Mouse (Mus musculus) intestine, embryonic 16.5 days (tissue): ENCODE measurements around the gene Cep55. TPM values are rescaled to one million over a fixed set of nuclear protein-coding genes. Genes with fewer than 3 reads are reported as not detected.

ENCODE experiments used
- ATAC-seq: fragments of 200-750 bp; cut with Nextera tagmentation; 2 replicates; pipeline ENCODE4 v1.8.0; 2017; ENCODE audit warnings: moderate TSS enrichment, moderate library complexity
- H3K27ac ChIP-seq: fragments of 300-500 bp; sonication (generic); 2 replicates; pipeline ENCODE4 v1.5.1; 2014; ENCODE audit warnings: mild to moderate bottlenecking, low read length
- H3K27me3 ChIP-seq: fragments of 300-500 bp; sonication (generic); replicated peaks from 2 replicates; pipeline ENCODE4 v1.6.1; 2014; ENCODE audit warnings: low read length, control low read depth, mixed read lengths; ENCODE audit not compliant: control insufficient read depth, insufficient read depth
- H3K36me3 ChIP-seq: fragments of 300-500 bp; sonication (generic); 2 replicates; pipeline ENCODE4 v1.6.1; 2014; ENCODE audit warnings: low read length, control low read depth; ENCODE audit not compliant: control insufficient read depth, insufficient read depth
- H3K4me1 ChIP-seq: fragments of 300-500 bp; sonication (generic); 2 replicates; pipeline ENCODE4 v1.6.1; 2014; ENCODE audit warnings: low read length, control low read depth, mixed read lengths; ENCODE audit not compliant: control insufficient read depth, insufficient read depth
- H3K4me2 ChIP-seq: fragments of 300-500 bp; sonication (generic); 2 replicates; pipeline ENCODE4 v1.6.1; 2014; ENCODE audit warnings: low read depth, low read length, control low read depth
- H3K4me3 ChIP-seq: fragments of 300-500 bp; sonication (generic); 2 replicates; pipeline ENCODE4 v1.5.1; 2014; ENCODE audit warnings: mild to moderate bottlenecking, low read length
- H3K9ac ChIP-seq: fragments of 300-500 bp; sonication (generic); 2 replicates; pipeline ENCODE4 v1.6.1; 2014; ENCODE audit warnings: low read depth, low read length
- H3K9me3 ChIP-seq: fragments of 300-500 bp; sonication (generic); 2 replicates; pipeline ENCODE4 v1.6.1; 2016; ENCODE audit warnings: low read length, control low read depth; ENCODE audit not compliant: control insufficient read depth
- WGBS: fragments of 180-500 bp; shearing (Covaris S2); extraction: QIAGEN DNeasy Blood & Tissue Kit; methylation state at CpG from one replicate; pipeline ENCODE4 v1.1.7; 2014; 5-methylcytosine and 5-hydroxymethylcytosine counted together
- polyA plus RNA-seq: library from polyadenylated mRNA; unstranded; fragments of >200 nt; fragmentation: Nextera tagmentation; extraction: Ambion mirVana; gene quantifications from 2 replicates; pipeline ENCODE4 v1.2.1, GENCODE M21; 2015

Gene Cep55
- polyA plus RNA-seq, 1 experiment from 2014 or later, result 21.9 TPM

GRCm38 (mm10) chr19:38035766-38036165 is 19.0 kb upstream of the Cep55 start:
- Histone ChIP-seq H3K9ac (no peak overlapping the region), H3K4me2 (no peak overlapping the region), H3K4me3 (no peak overlapping the region), H3K27me3 (no peaks in the 10 kb centered on the region), H3K4me1 (peaks cover 8% of the 10 kb centered on the region; the same call in 1 of the 2 replicates), H3K9me3 (no peaks in the 10 kb centered on the region), H3K36me3 (no peaks in the 10 kb centered on the region), H3K27ac (no peak overlapping the region)
- 64% methylated on average over 2 of the region's 2 CpGs for WGBS
- ATAC-seq, result no peak

GRCm38 (mm10) chr19:38038267-38038666 is 16.5 kb upstream of the Cep55 start:
- Histone ChIP-seq H3K4me3 (no peak overlapping the region), H3K9me3 (no peaks in the 10 kb centered on the region), H3K4me1 (0 out of 2 replicates have a peak, but pooled peaks cover 4% of the 10 kb centered on the region), H3K27ac (no peak overlapping the region), H3K36me3 (no peaks in the 10 kb centered on the region), H3K9ac (no peak overlapping the region), H3K27me3 (no peaks in the 10 kb centered on the region), H3K4me2 (no peak overlapping the region)
- no peak for ATAC-seq
- WGBS, result 54% methylated on average over 2 of the region's 2 CpGs

GRCm38 (mm10) chr19:38042261-38042722 is 12.5 kb upstream of the Cep55 start:
- peak overlapping the region; percentile 67 for H3K4me2 ChIP-seq
- peak; percentile 12; the same call in 1 of the 2 replicates for ATAC-seq
- peak overlapping the region; percentile 53 for H3K4me3 ChIP-seq
- 0 out of 2 replicates have a peak, but pooled peaks cover 4% of the 10 kb centered on the region for H3K4me1 ChIP-seq
- peak overlapping the region; percentile 50 for H3K9ac ChIP-seq
- H3K27me3 ChIP-seq, result no peaks in the 10 kb centered on the region
- no peaks in the 10 kb centered on the region for H3K9me3 ChIP-seq
- WGBS, result 9% methylated on average over 5 of the region's 5 CpGs
- H3K36me3 ChIP-seq, result no peaks in the 10 kb centered on the region
- H3K27ac ChIP-seq, result no peak overlapping the region

GRCm38 (mm10) chr19:38043281-38043981 is 11.4 kb upstream of the Cep55 start, which contains the start of gene Myof:
Gene Myof (minus strand): TSS chr19:38043577.
- peak within 1 kb of the TSS; percentile 53 for H3K4me3 ChIP-seq
- H3K36me3 ChIP-seq, result no peaks in the 10 kb centered on the region
- peak; percentile 84 for ATAC-seq
- 1% methylated on average over 28 of the region's 28 CpGs for WGBS
- 0 out of 2 replicates have a peak, but pooled peaks cover 4% of the 10 kb centered on the region for H3K4me1 ChIP-seq
- H3K9ac ChIP-seq, result peak within 1 kb of the TSS; percentile 50
- H3K27ac ChIP-seq, result peak within 1 kb of the TSS; percentile 67
- peak within 1 kb of the TSS; percentile 67 for H3K4me2 ChIP-seq
- no peaks in the 10 kb centered on the region for H3K9me3 ChIP-seq
- H3K27me3 ChIP-seq, result no peaks in the 10 kb centered on the region

- Histone ChIP-seq H3K27me3 (no peaks in the 10 kb centered on the region), H3K9me3 (no peaks in the 10 kb centered on the region), H3K4me2 (no peak overlapping the region), H3K9ac (no peak overlapping the region), H3K27ac (no peak overlapping the region), H3K4me3 (no peak overlapping the region), H3K4me1 (0 out of 2 replicates have a peak, but pooled peaks cover 4% of the 10 kb centered on the region), H3K36me3 (no peaks in the 10 kb centered on the region)
- no peak for ATAC-seq
- 88% methylated on average over 3 of the region's 3 CpGs for WGBS
Measured at GRCm38 (mm10) chr19:38045198-38045597, 9.6 kb upstream of the Cep55 start.

GRCm38 (mm10) chr19:38049686-38050085 is 5.1 kb upstream of the Cep55 start:
- H3K4me2 ChIP-seq, result no peak overlapping the region
- no peak for ATAC-seq
- H3K36me3 ChIP-seq, result no peaks in the 10 kb centered on the region
- no peak overlapping the region for H3K9ac ChIP-seq
- H3K9me3 ChIP-seq, result no peaks in the 10 kb centered on the region
- no peaks in the 10 kb centered on the region for H3K4me1 ChIP-seq
- H3K4me3 ChIP-seq, result no peak overlapping the region
- 94% methylated on average over 1 of the region's 1 CpGs for WGBS
- no peaks in the 10 kb centered on the region for H3K27me3 ChIP-seq
- H3K27ac ChIP-seq, result no peak overlapping the region

- Histone ChIP-seq H3K4me1 (peaks cover 4% of the 10 kb centered on the region; the same call in 1 of the 2 replicates), H3K9ac (peak overlapping the region; percentile 64; the same call in 1 of the 2 replicates), H3K27ac (peak overlapping the region; percentile 45; the same call in 1 of the 2 replicates), H3K4me3 (peak overlapping the region; percentile 83), H3K9me3 (no peaks in the 10 kb centered on the region), H3K27me3 (no peaks in the 10 kb centered on the region), H3K36me3 (no peaks in the 10 kb centered on the region), H3K4me2 (peak overlapping the region; percentile 73)
- WGBS, result 28% methylated on average over 8 of the region's 8 CpGs
- ATAC-seq, result no peak
Measured at GRCm38 (mm10) chr19:38053227-38054041, 1.4 kb upstream of the Cep55 start.

GRCm38 (mm10) chr19:38054149-38054719 is 577 bp upstream of the Cep55 start:
- peak overlapping the region; percentile 45 for H3K27ac ChIP-seq
- H3K27me3 ChIP-seq, result no peaks in the 10 kb centered on the region
- no peaks in the 10 kb centered on the region for H3K36me3 ChIP-seq
- peak; percentile 94 for ATAC-seq
- H3K4me2 ChIP-seq, result peak overlapping the region; percentile 73
- under 1% methylated on average over 23 of the region's 23 CpGs for WGBS
- H3K4me3 ChIP-seq, result peak overlapping the region; percentile 83
- no peaks in the 10 kb centered on the region for H3K9me3 ChIP-seq
- H3K4me1 ChIP-seq, result peaks cover 4% of the 10 kb centered on the region; the same call in 1 of the 2 replicates
- peak overlapping the region; percentile 64 for H3K9ac ChIP-seq

- Histone ChIP-seq H3K27me3 (no peaks in the 10 kb centered on the region), H3K36me3 (no peaks in the 10 kb centered on the region), H3K4me3 (peak overlapping the region; percentile 83), H3K4me2 (peak overlapping the region; percentile 62), H3K4me1 (peaks cover 4% of the 10 kb centered on the region; the same call in 1 of the 2 replicates), H3K9ac (peak overlapping the region; percentile 34; the same call in 1 of the 2 replicates), H3K27ac (no peak overlapping the region), H3K9me3 (no peaks in the 10 kb centered on the region)
- ATAC-seq, result no peak
- 11% methylated on average over 6 of the region's 6 CpGs for WGBS
Measured at GRCm38 (mm10) chr19:38055798-38056197, 987 bp downstream of the Cep55 start.
